Mouse (Mus musculus) cerebellum, adult 2 months (tissue): Measurements from ENCODE around the gene Baz1a. TPM values are rescaled to one million over a fixed set of nuclear protein-coding genes. Genes with fewer than 3 reads are reported as not detected.

ENCODE experiments used
- DNase-seq, 2 experiments: peaks; one replicate each; pipeline ENCODE4 v3.0.0; 2021
- H3K27ac ChIP-seq: fragments of 200-500 bp; 2 replicates; pipeline ENCODE4 v1.5.1; 2012; ENCODE audit warnings: low read length, control low read depth, inconsistent platforms; ENCODE audit not compliant: insufficient read depth
- H3K27me3 ChIP-seq: fragments of 200-500 bp; 2 replicates; pipeline ENCODE4 v1.6.1; 2012; ENCODE audit warnings: inconsistent platforms, mild to moderate bottlenecking, low read length, moderate library complexity; ENCODE audit not compliant: control insufficient read depth, insufficient read depth
- H3K4me1 ChIP-seq: fragments of 200-500 bp; 2 replicates; pipeline ENCODE4 v1.6.1; 2011; ENCODE audit warnings: low read length; ENCODE audit not compliant: control insufficient read depth, insufficient read depth
- H3K4me3 ChIP-seq: fragments of 200-500 bp; replicated peaks from 2 replicates; pipeline ENCODE3; 2011; ENCODE audit warnings: mild to moderate bottlenecking, low read depth, low read length, control low read depth; ENCODE audit not compliant: insufficient read depth
- CTCF ChIP-seq: fragments of 200-500 bp; IDR thresholded peaks from 2 replicates; pipeline ENCODE4 v1.5.1; 2011; ENCODE audit warnings: low read depth, mild to moderate bottlenecking, control low read depth, low read length, moderate library complexity, borderline replicate concordance; ENCODE audit not compliant: insufficient read depth
- POLR2A ChIP-seq: fragments of 200-500 bp; IDR thresholded peaks from 2 replicates; pipeline ENCODE4 v1.6.1; 2011; ENCODE audit warnings: low read length, control low read depth, borderline replicate concordance; ENCODE audit not compliant: insufficient read depth
- WGBS: fragments of 180-500 bp; shearing (Covaris S2); methylation state at CpG from one replicate; pipeline ENCODE4 v1.1.7; 2018; 5-methylcytosine and 5-hydroxymethylcytosine counted together
- polyA plus RNA-seq: library from polyadenylated mRNA; depleted of rRNA; stranded (reverse); fragments of >200 nt; gene quantifications from 2 replicates; pipeline ENCODE4 v1.2.3, GENCODE M21; 2012

The Baz1a gene
- polyA plus RNA-seq, 1 experiment: 0.62 TPM

GRCm38 (mm10) chr12:54982935-54983715 is 31.0 kb downstream of the Baz1a start:
- no peaks in the 10 kb centered on the region for H3K4me1 ChIP-seq
- WGBS: 80% methylated on average over 7 of the region's 7 CpGs
- DNase-seq: no peak
- H3K27ac ChIP-seq: no peak overlapping the region
- no peaks in the 10 kb centered on the region for H3K27me3 ChIP-seq
- TF ChIP-seq POLR2A (no peak), CTCF (no peak)
- H3K4me3 ChIP-seq: no peak overlapping the region

- no peaks in the 10 kb centered on the region for H3K27me3 ChIP-seq
- H3K27ac ChIP-seq: no peak overlapping the region
- DNase-seq: no peak
- WGBS: 71% methylated on average over 6 of the region's 6 CpGs
- H3K4me1 ChIP-seq: no peaks in the 10 kb centered on the region
- TF ChIP-seq POLR2A: no peak
- TF ChIP-seq CTCF: no peak
- H3K4me3 ChIP-seq: no peak overlapping the region
These were observed 32.2 kb downstream of the Baz1a start for GRCm38 (mm10) chr12:54981962-54982361.

- Histone ChIP-seq H3K27me3 (no peaks in the 10 kb centered on the region), H3K4me1 (no peaks in the 10 kb centered on the region), H3K27ac (no peak overlapping the region), H3K4me3 (no peak overlapping the region)
- DNase-seq: no peak
- TF ChIP-seq POLR2A: no peak
- TF ChIP-seq CTCF: no peak
- WGBS: 94% methylated on average over 5 of the region's 5 CpGs
These were observed 33.2 kb downstream of the Baz1a start for GRCm38 (mm10) chr12:54980939-54981338.

DNA sequence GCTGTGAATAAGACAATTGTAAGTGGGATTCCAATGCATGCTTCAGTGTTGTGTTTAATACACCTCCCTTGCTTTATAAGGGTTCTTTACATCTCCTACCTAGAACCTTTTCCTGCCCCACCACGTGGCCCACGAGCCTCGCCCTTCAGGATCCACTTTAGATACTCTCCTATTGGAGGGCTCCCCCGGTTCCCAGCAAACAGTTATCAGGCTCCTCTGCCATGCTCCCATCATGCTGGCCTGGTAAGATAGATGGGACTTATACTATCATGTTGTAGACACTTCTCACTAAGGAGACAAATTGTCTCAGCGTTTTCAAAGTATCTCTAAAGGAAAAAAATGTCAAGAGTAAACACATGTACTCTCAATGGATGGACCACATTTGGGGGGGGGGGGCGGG is 33.6 kb downstream of the Baz1a start:
- no peaks in the 10 kb centered on the region for H3K4me1 ChIP-seq
- no peaks in the 10 kb centered on the region for H3K27me3 ChIP-seq
- DNase-seq: no peak
- no peak for TF ChIP-seq CTCF
- no peak for TF ChIP-seq POLR2A
- WGBS: 83% methylated on average over 6 of the region's 6 CpGs
- H3K4me3 ChIP-seq: no peak overlapping the region
- H3K27ac ChIP-seq: no peak overlapping the region

DNA sequence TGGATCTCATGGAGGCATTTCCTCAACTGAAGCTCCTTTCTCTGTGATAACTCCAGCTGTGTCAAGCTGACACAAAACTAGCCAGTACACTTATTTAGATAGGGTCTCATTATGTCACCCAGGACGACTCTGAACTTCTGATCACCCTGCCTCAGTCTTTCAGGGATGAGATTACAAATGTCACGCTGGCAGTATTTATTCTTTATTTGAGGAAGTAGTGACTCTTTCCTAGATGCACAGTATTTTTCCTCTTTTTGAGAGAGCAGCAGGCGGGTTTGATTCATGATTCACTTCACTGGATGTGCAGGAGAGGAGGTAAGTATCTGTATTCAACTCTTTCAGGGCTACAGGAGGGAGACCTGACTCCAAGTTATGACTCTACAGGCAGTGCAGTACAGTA is 45.1 kb downstream of the Baz1a start:
- H3K4me1 ChIP-seq: no peaks in the 10 kb centered on the region
- H3K4me3 ChIP-seq: no peak overlapping the region
- no peak for TF ChIP-seq CTCF
- no peak for TF ChIP-seq POLR2A
- 89% methylated on average over 3 of the region's 3 CpGs for WGBS
- no peaks in the 10 kb centered on the region for H3K27me3 ChIP-seq
- no peak for DNase-seq
- no peak overlapping the region for H3K27ac ChIP-seq

- 91% methylated on average over 4 of the region's 4 CpGs for WGBS
These were observed 48.5 kb downstream of the Baz1a start for GRCm38 (mm10) chr12:54965532-54966160.

GRCm38 (mm10) chr12:54959569-54959968 is 54.6 kb downstream of the Baz1a start:
- 72% methylated on average over 2 of the region's 2 CpGs for WGBS
- no peaks in the 10 kb centered on the region for H3K4me1 ChIP-seq
- H3K27me3 ChIP-seq: no peaks in the 10 kb centered on the region
- no peak overlapping the region for H3K27ac ChIP-seq
- TF ChIP-seq POLR2A (no peak), CTCF (no peak)
- DNase-seq: no peak
- H3K4me3 ChIP-seq: no peak overlapping the region

More at GRCm38 (mm10) chr12:54965532-54966160, 48.5 kb downstream of the Baz1a start:
- H3K4me3 ChIP-seq: no peak overlapping the region
- TF ChIP-seq CTCF: no peak
- TF ChIP-seq POLR2A: no peak
- H3K27ac ChIP-seq: no peak overlapping the region
- no peak for DNase-seq
- H3K4me1 ChIP-seq: no peaks in the 10 kb centered on the region
- H3K27me3 ChIP-seq: no peaks in the 10 kb centered on the region

GRCm38 (mm10) chr12:54956974-54957373 is 57.2 kb downstream of the Baz1a start:
- H3K27me3 ChIP-seq: no peaks in the 10 kb centered on the region
- no peak overlapping the region for H3K27ac ChIP-seq
- no peaks in the 10 kb centered on the region for H3K4me1 ChIP-seq
- no peak for DNase-seq
- TF ChIP-seq POLR2A: no peak
- no peak for TF ChIP-seq CTCF
- 90% methylated on average over 2 of the region's 2 CpGs for WGBS
- H3K4me3 ChIP-seq: no peak overlapping the region
